Mouse (Mus musculus) CD4-positive, CD25-positive, alpha-beta regulatory T cell, adult 4 months (primary cell): ENCODE data around the gene Tesc. TPM values are rescaled to one million over a fixed set of nuclear protein-coding genes. Genes with fewer than 3 reads are reported as not detected.
A peak's percentile ranks its signal among the peaks of the same experiment; 100 is the strongest.

ENCODE experiments used
- ATAC-seq: one replicate; pipeline ENCODE4 v1.8.0; 2017
- polyA plus RNA-seq, 2 experiments: library from polyadenylated mRNA; unstranded; fragments of 100-300 nt; shearing (Covaris generic); gene quantifications; one replicate each; pipeline ENCODE4 v1.2.1; 2017

Gene Tesc
- polyA plus RNA-seq, 2 experiments from 2014 or later = 2.9 to 7.7 TPM

GRCm38 (mm10) chr5:118078550-118078949 lies 51.0 kb downstream of the Tesc start:
- no peak for ATAC-seq

- no peak for ATAC-seq
Measured at GRCm38 (mm10) chr5:118079354-118079753, 51.8 kb downstream of the Tesc start.

GRCm38 (mm10) chr5:118079839-118080250 lies 52.3 kb downstream of the Tesc start:
- no peak for ATAC-seq

- ATAC-seq = peak; percentile 7
Measured at GRCm38 (mm10) chr5:118081374-118081949, 53.9 kb downstream of the Tesc start.

- peak; percentile 89 for ATAC-seq
Measured at GRCm38 (mm10) chr5:118081996-118082395, 54.5 kb downstream of the Tesc start.

- ATAC-seq = no peak
Measured at GRCm38 (mm10) chr5:118083060-118083638, 55.6 kb downstream of the Tesc start.

GRCm38 (mm10) chr5:118084171-118084727 lies 56.7 kb downstream of the Tesc start:
- ATAC-seq = no peak

- no peak for ATAC-seq
Measured at GRCm38 (mm10) chr5:118085313-118085712, 57.8 kb downstream of the Tesc start.

GRCm38 (mm10) chr5:118086956-118087355 lies 59.4 kb downstream of the Tesc start:
- no peak for ATAC-seq

GRCm38 (mm10) chr5:118089102-118089501 lies 61.6 kb downstream of the Tesc start:
- ATAC-seq = no peak

- ATAC-seq = no peak
Measured at GRCm38 (mm10) chr5:118090101-118090500, 62.6 kb downstream of the Tesc start.

- ATAC-seq = no peak
Measured at GRCm38 (mm10) chr5:118090837-118091236, 63.3 kb downstream of the Tesc start.

- ATAC-seq = no peak
Measured at GRCm38 (mm10) chr5:118093321-118094035, 65.9 kb downstream of the Tesc start.

GRCm38 (mm10) chr5:118095433-118095832 lies 67.9 kb downstream of the Tesc start:
- ATAC-seq = no peak

- ATAC-seq = no peak
Measured at GRCm38 (mm10) chr5:118095849-118096248, 68.3 kb downstream of the Tesc start.

- ATAC-seq = no peak
Measured at GRCm38 (mm10) chr5:118096317-118096716, 68.8 kb downstream of the Tesc start.

- ATAC-seq = no peak
Measured at GRCm38 (mm10) chr5:118099069-118099869, 71.7 kb downstream of the Tesc start.

GRCm38 (mm10) chr5:118099870-118100478 lies 72.4 kb downstream of the Tesc start:
- no peak for ATAC-seq

- no peak for ATAC-seq
Measured at GRCm38 (mm10) chr5:118105536-118105935, 78.0 kb downstream of the Tesc start.

GRCm38 (mm10) chr5:118106667-118107066 lies 79.1 kb downstream of the Tesc start:
- no peak for ATAC-seq

- ATAC-seq = no peak
Measured at GRCm38 (mm10) chr5:118108124-118108793, 80.7 kb downstream of the Tesc start.
